Mouse (Mus musculus) MEL (cell line): ENCODE data around the gene RPS10-NUDT3. TPM values are rescaled to one million over a fixed set of nuclear protein-coding genes. Genes with fewer than 3 reads are reported as not detected.
A peak's percentile ranks its signal among the peaks of the same experiment; 100 is the strongest.

Experiments
- DNase-seq: peaks from one replicate; pipeline ENCODE4 v3.0.0; 2011; ENCODE audit warnings: low read depth, low spot score
- H3K27ac ChIP-seq: 2 replicates; pipeline ENCODE4 v1.5.1; 2012; ENCODE audit warnings: low read depth, mild to moderate bottlenecking, control low read depth, low read length, moderate library complexity; ENCODE audit not compliant: control insufficient read depth
- H3K27me3 ChIP-seq, 2 experiments: fragments of 150-350 bp in 1 of 2; sonication (generic) in 1 of 2; 2 replicates each; pipeline ENCODE4 v1.6.1; 2012; ENCODE audit warnings: low read length in 2 of 2, mild to moderate bottlenecking in 2 of 2, improper control_type of control experiment in 1 of 2, moderate library complexity in 1 of 2; ENCODE audit not compliant: insufficient read depth in 2 of 2, control insufficient read depth in 1 of 2
- H3K36me3 ChIP-seq, 2 experiments: 2 replicates each; pipeline ENCODE4 v1.6.1; 2012 to 2014; ENCODE audit warnings: low read length in 2 of 2, improper control_type of control experiment in 1 of 2, inconsistent platforms in 1 of 2, mild to moderate bottlenecking in 1 of 2; ENCODE audit not compliant: insufficient read depth in 2 of 2, control insufficient read depth in 1 of 2
- H3K4me1 ChIP-seq, 2 experiments: fragments of 150-350 bp in 1 of 2; sonication (generic) in 1 of 2; 2 replicates each; pipeline ENCODE4 v1.6.1; 2012; ENCODE audit warnings: low read length in 2 of 2, improper control_type of control experiment in 1 of 2, mild to moderate bottlenecking in 1 of 2; ENCODE audit not compliant: insufficient read depth in 2 of 2, control insufficient read depth in 1 of 2
- H3K4me3 ChIP-seq, 2 experiments: fragments of 150-350 bp in 1 of 2; sonication (generic) in 1 of 2; 2 replicates each; pipeline ENCODE4 v1.5.1; 2012; ENCODE audit warnings: low read depth in 2 of 2, low read length in 2 of 2, mild to moderate bottlenecking in 2 of 2, moderate library complexity in 2 of 2, control low read depth in 1 of 2, improper control_type of control experiment in 1 of 2; ENCODE audit not compliant: control insufficient read depth in 1 of 2, insufficient read depth in 1 of 2
- H3K79me2 ChIP-seq: 2 replicates; pipeline ENCODE4 v1.6.1; 2012; ENCODE audit warnings: mild to moderate bottlenecking, low read length, moderate library complexity; ENCODE audit not compliant: control insufficient read depth, poor library complexity, insufficient read depth
- H3K9ac ChIP-seq: 2 replicates; pipeline ENCODE4 v1.6.1; 2012; ENCODE audit warnings: low read depth, mild to moderate bottlenecking, control low read depth, low read length, moderate library complexity; ENCODE audit not compliant: control insufficient read depth, poor library complexity, severe bottlenecking
- H3K9me3 ChIP-seq: fragments of 150-350 bp; sonication (generic); replicated peaks from 2 replicates; pipeline ENCODE4 v1.6.1; 2012; ENCODE audit warnings: mild to moderate bottlenecking, low read length, improper control_type of control experiment, moderate library complexity; ENCODE audit not compliant: insufficient read depth
- CHD2 ChIP-seq: IDR thresholded peaks from 2 replicates; pipeline ENCODE4 v1.6.1; 2011; ENCODE audit warnings: low read length, improper control_type of control experiment
- CTCF ChIP-seq, 3 experiments: IDR thresholded peaks in 2 of 3; conservative IDR thresholded peaks in 1 of 3; 2 replicates each; pipeline ENCODE4 v1.5.1; 2011 to 2012; ENCODE audit warnings: low read length in 3 of 3, low read depth in 2 of 3, mild to moderate bottlenecking in 2 of 3, improper control_type of control experiment in 1 of 3, inconsistent platforms in 1 of 3, mixed read lengths in 1 of 3, moderate library complexity in 1 of 3; ENCODE audit not compliant: control insufficient read depth in 1 of 3, insufficient read depth in 1 of 3, poor library complexity in 1 of 3, severe bottlenecking in 1 of 3
- E2F4 ChIP-seq: IDR thresholded peaks from 2 replicates; pipeline ENCODE4 v1.6.1; 2011; ENCODE audit warnings: low read depth, low read length, improper control_type of control experiment, borderline replicate concordance
- ELF1 ChIP-seq: IDR thresholded peaks from 2 replicates; pipeline ENCODE4 v1.6.1; 2014; ENCODE audit warnings: low read depth, mild to moderate bottlenecking, inconsistent platforms, low read length, improper control_type of control experiment, moderate library complexity
- EP300 ChIP-seq, 2 experiments: IDR thresholded peaks; 2 replicates each; pipeline ENCODE4 v1.6.1; 2011; ENCODE audit warnings: improper control_type of control experiment in 2 of 2, low read length in 2 of 2, low read depth in 1 of 2, mild to moderate bottlenecking in 1 of 2
- ETS1 ChIP-seq: IDR thresholded peaks from 2 replicates; pipeline ENCODE4 v1.6.1; 2012; ENCODE audit warnings: low read depth, mild to moderate bottlenecking, inconsistent platforms, low read length, improper control_type of control experiment, moderate library complexity
- GATA1 ChIP-seq: IDR thresholded peaks from 2 replicates; pipeline ENCODE4 v1.6.1; 2011; ENCODE audit warnings: low read depth, low read length, improper control_type of control experiment
- HCFC1 ChIP-seq: IDR thresholded peaks from 2 replicates; pipeline ENCODE4 v1.6.1; 2012; ENCODE audit warnings: low read depth, mild to moderate bottlenecking, inconsistent platforms, low read length, improper control_type of control experiment, moderate library complexity
- JUND ChIP-seq: IDR thresholded peaks from 2 replicates; pipeline ENCODE4 v1.6.1; 2011; ENCODE audit warnings: low read depth, mild to moderate bottlenecking, improper control_type of control experiment, low read length
- KAT2A ChIP-seq: conservative IDR thresholded peaks from 2 replicates; pipeline ENCODE4 v1.6.1; 2012; ENCODE audit warnings: low read depth, low read length, improper control_type of control experiment, inconsistent platforms
- MAX ChIP-seq: IDR thresholded peaks from 2 replicates; pipeline ENCODE4 v1.6.1; 2011; ENCODE audit warnings: low read length, improper control_type of control experiment
- MAZ ChIP-seq: IDR thresholded peaks from 2 replicates; pipeline ENCODE4 v1.6.1; 2012; ENCODE audit warnings: low read depth, mild to moderate bottlenecking, inconsistent platforms, low read length, improper control_type of control experiment
- MXI1 ChIP-seq: IDR thresholded peaks from 2 replicates; pipeline ENCODE4 v1.6.1; 2011; ENCODE audit warnings: mild to moderate bottlenecking, low read depth, low read length, improper control_type of control experiment
- MYC ChIP-seq: IDR thresholded peaks from 2 replicates; pipeline ENCODE4 v1.6.1; 2011; ENCODE audit warnings: low read depth, mild to moderate bottlenecking, low read length, improper control_type of control experiment, moderate library complexity
- NELFE ChIP-seq: IDR thresholded peaks from 2 replicates; pipeline ENCODE4 v1.6.1; 2011; ENCODE audit warnings: low read depth, low read length, improper control_type of control experiment
- NRF1 ChIP-seq: IDR thresholded peaks from 2 replicates; pipeline ENCODE4 v1.6.1; 2014; ENCODE audit warnings: low read depth, mild to moderate bottlenecking, inconsistent platforms, low read length, improper control_type of control experiment, moderate library complexity; ENCODE audit not compliant: poor library complexity, insufficient read depth, severe bottlenecking
- POLR2A ChIP-seq, 2 experiments: IDR thresholded peaks; 2 replicates each; pipeline ENCODE4 v1.6.1; 2011 to 2012; ENCODE audit warnings: low read length in 2 of 2, mild to moderate bottlenecking in 2 of 2, control low read depth in 1 of 2, improper control_type of control experiment in 1 of 2, low read depth in 1 of 2, moderate library complexity in 1 of 2; ENCODE audit not compliant: control insufficient read depth in 1 of 2, insufficient read depth in 1 of 2, poor library complexity in 1 of 2
- POLR2AphosphoS2 ChIP-seq: IDR thresholded peaks from 2 replicates; pipeline ENCODE4 v1.6.1; 2011; ENCODE audit warnings: low read length, improper control_type of control experiment
- RCOR1 ChIP-seq: IDR thresholded peaks from 2 replicates; pipeline ENCODE4 v1.6.1; 2012; ENCODE audit warnings: low read depth, mild to moderate bottlenecking, inconsistent platforms, low read length, improper control_type of control experiment
- SIN3A ChIP-seq: IDR thresholded peaks from 2 replicates; pipeline ENCODE4 v1.6.1; 2012; ENCODE audit warnings: low read length, improper control_type of control experiment, inconsistent platforms
- SMC3 ChIP-seq: IDR thresholded peaks from 2 replicates; pipeline ENCODE4 v1.6.1; 2011; ENCODE audit warnings: low read depth, low read length, improper control_type of control experiment
- TBP ChIP-seq: IDR thresholded peaks from 2 replicates; pipeline ENCODE4 v1.8.0; 2011; ENCODE audit warnings: low read depth, low read length, improper control_type of control experiment
- TCF12 ChIP-seq: IDR thresholded peaks from 2 replicates; pipeline ENCODE4 v1.6.1; 2014; ENCODE audit warnings: low read depth, mild to moderate bottlenecking, inconsistent platforms, low read length, improper control_type of control experiment, moderate library complexity
- UBTF ChIP-seq: IDR thresholded peaks from 2 replicates; pipeline ENCODE4 v1.6.1; 2012; ENCODE audit warnings: low read depth, mild to moderate bottlenecking, inconsistent platforms, low read length, improper control_type of control experiment, moderate library complexity, borderline replicate concordance; ENCODE audit not compliant: insufficient read depth
- USF1 ChIP-seq: IDR thresholded peaks from 2 replicates; pipeline ENCODE4 v1.6.1; 2014; ENCODE audit warnings: low read depth, mild to moderate bottlenecking, inconsistent platforms, low read length, improper control_type of control experiment, moderate library complexity
- USF2 ChIP-seq, 2 experiments: IDR thresholded peaks; 2 replicates each; pipeline ENCODE4 v1.6.1; 2011 to 2012; ENCODE audit warnings: improper control_type of control experiment in 2 of 2, low read length in 2 of 2, borderline replicate concordance in 1 of 2, inconsistent platforms in 1 of 2, low read depth in 1 of 2, mild to moderate bottlenecking in 1 of 2; ENCODE audit not compliant: insufficient read depth in 1 of 2
- ZC3H11A ChIP-seq: IDR thresholded peaks from 2 replicates; pipeline ENCODE4 v1.6.1; 2012; ENCODE audit warnings: low read depth, mild to moderate bottlenecking, inconsistent platforms, low read length, improper control_type of control experiment
- ZMIZ1 ChIP-seq: IDR thresholded peaks from 2 replicates; pipeline ENCODE4 v1.6.1; 2012; ENCODE audit warnings: low read depth, mild to moderate bottlenecking, inconsistent platforms, low read length, improper control_type of control experiment, moderate library complexity
- polyA plus RNA-seq, 2 experiments: library from polyadenylated mRNA; stranded (reverse) in 1 of 2; unstranded in 1 of 2; fragments of >175 nt in 1 of 2; fragments of >200 nt in 1 of 2; gene quantifications; 2 replicates each; pipeline versions ENCODE4 v1.2.1 to v1.2.4; 2012; ENCODE audit warnings: low replicate concordance in 2 of 2, low read depth in 1 of 2; ENCODE audit not compliant: insufficient read length in 2 of 2, insufficient read depth in 1 of 2, missing spikeins in 1 of 2
- total RNA-seq: library from RNA; depleted of rRNA; stranded (reverse); fragments of 300-350 nt; gene quantifications from 2 replicates; pipeline ENCODE4 v1.2.3, GENCODE M21; 2012; rRNA removed

The RPS10-NUDT3 gene
- total RNA-seq (not detected in 2 replicates), polyA plus RNA-seq (10 to 100 TPM in 1 of 2 experiments, not detected in 1; 37.3 TPM)

DNA sequence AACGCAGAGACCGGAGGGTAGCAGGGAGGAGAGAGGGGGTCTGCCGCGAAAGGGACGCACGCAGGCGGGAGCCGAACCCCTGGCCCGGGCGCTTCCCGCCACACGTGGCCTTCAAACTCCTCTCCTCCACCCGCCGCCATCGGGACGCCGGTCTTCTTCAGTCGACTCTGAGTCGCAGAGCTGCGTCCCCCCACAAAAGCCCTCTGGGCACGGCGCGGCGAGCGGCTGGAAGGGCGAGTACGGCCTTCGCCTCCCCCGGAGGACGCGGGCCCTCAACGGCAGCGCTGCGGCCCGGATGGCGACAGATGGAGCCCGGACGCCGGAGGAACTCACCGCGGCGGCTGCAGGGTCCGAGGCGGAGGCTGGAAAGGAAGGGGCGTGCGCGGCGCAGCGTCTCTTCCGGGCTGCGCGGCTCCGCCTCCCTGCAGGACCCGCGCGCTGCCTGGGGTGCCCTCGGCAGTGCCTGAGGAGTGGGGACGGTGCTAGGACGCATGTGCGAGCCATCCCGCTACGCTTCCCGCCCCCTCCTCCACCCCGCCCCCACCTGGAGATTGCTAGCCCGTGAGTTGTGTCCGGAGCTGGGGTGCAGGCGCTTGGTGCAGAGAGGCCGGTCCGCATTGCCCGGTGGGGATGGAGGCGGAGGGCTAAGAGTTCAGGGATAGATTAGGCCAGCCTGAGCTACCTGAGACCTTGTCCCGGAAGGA is at the start of gene RPS10-NUDT3:
RPS10-NUDT3 (minus strand) TSS at position 352 of the 704 bp plus-strand sequence.
- peak; percentile 94 for DNase-seq
- Histone ChIP-seq H3K4me1 (peaks cover 0 to 5% of the 10 kb centered on the region in 2 experiments; a peak in 1 of 4 replicates), H3K79me2 (peaks cover 40% of the 10 kb centered on the region)

DNA sequence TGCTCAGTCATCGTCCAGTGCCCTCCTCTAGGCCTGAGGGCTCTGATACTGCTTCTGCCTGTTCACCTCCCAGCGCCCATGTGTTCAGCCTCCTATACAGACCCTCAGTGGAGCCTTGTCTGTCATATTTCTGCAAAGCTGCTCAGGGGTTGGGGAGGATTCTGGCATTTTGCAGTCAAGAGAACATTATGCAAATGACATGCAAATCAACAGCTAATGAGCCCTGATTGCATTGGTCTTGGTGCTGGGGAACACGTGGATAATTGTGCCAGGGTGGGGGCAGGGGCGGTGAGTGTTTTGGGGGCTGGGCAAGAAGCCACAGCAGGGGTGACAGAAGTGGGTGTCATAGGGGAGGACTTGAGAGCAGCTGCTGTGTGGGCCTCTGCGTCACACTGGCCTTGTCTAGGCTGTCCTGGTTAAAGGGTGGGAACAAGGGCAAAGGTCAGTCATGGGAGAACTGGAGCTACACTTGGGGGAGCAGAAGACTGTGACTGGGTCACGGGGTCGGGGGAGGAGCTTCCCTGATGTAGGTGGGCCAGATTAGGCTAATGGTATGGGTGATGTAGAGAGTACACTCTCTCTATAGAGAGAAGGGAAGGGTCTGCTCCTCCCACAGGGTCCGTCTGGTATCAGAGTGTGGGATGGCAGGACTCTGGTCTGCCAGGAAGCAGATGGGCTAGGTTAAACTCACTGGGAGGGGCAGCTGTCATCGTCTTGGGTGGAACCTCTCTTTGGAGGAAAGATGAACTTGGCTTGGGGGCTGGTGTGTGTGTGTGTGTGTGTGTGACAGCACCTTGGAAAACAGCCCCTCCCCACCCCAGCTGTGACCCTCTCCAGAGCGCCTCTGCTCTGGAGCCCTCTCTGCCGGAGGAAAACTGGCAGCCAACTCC is 44.1 kb upstream of the RPS10-NUDT3 start:
- Histone ChIP-seq H3K4me3 (no peak overlapping the region), H3K9me3 (no peaks in the 10 kb centered on the region), H3K27me3 (no peaks in the 10 kb centered on the region), H3K79me2 (no peaks in the 10 kb centered on the region), H3K4me1 (no peaks in the 10 kb centered on the region), H3K36me3 (no peaks in the 10 kb centered on the region), H3K9ac (no peak overlapping the region), H3K27ac (no peak overlapping the region)
- TF ChIP-seq RCOR1, result no peak
- no peak for TF ChIP-seq ZC3H11A
- TF ChIP-seq EP300 (IDR thresholded peaks at IDR 0.05; ENCODE audit: low read depth in 1 of 2, low read length in 2 of 2), result no peak
- TF ChIP-seq USF1, result 0 out of 2 replicates have a peak, but pooled peaks have one; percentile 8
- DNase-seq, result no peak

More for the DNA sequence above, at the start of gene RPS10-NUDT3:
- H3K27ac ChIP-seq, result peak within 1 kb of the TSS; percentile 71
- H3K27me3 ChIP-seq, result no peaks in the 10 kb centered on the region
- H3K9ac ChIP-seq, result peak within 1 kb of the TSS; percentile 83
- H3K4me3 ChIP-seq, result peak within 1 kb of the TSS; percentile 73 to 76
- no peaks in the 10 kb centered on the region for H3K9me3 ChIP-seq
- TF ChIP-seq USF2 (IDR thresholded peaks at IDR 0.05; ENCODE audit: borderline replicate concordance in 1 of 2, insufficient read depth in 1 of 2, low read depth in 1 of 2, low read length in 2 of 2) (no peak), ZC3H11A (no peak), POLR2AphosphoS2 (peak; percentile 94), UBTF (0 out of 2 replicates have a peak, but pooled peaks have one; percentile 76), E2F4 (no peak; the same call in 1 of the 2 replicates), POLR2A (IDR thresholded peaks at IDR 0.05; ENCODE audit: control insufficient read depth in 1 of 2, insufficient read depth in 1 of 2, low read depth in 1 of 2, low read length in 2 of 2, poor library complexity in 1 of 2) (peak; percentile 84 to 90), GATA1 (no peak), MAZ (peak; percentile 62), CTCF (IDR thresholded peaks at IDR 0.05 in 2 of 3, conservative IDR thresholded peaks at IDR 0.05 in 1 of 3; ENCODE audit: control insufficient read depth in 1 of 3, insufficient read depth in 1 of 3, low read depth in 2 of 3, low read length in 3 of 3, poor library complexity in 1 of 3, severe bottlenecking in 1 of 3) (0 out of 6 replicates have a peak, but pooled peaks of 1 of the 3 experiments have one; percentile 0), KAT2A (peak; percentile 70), SMC3 (no peak), RCOR1 (0 out of 2 replicates have a peak, but pooled peaks have one; percentile 25), JUND (no peak), TBP (peak; percentile 90), CHD2 (no peak), MAX (peak; percentile 85), NELFE (peak; percentile 97), EP300 (IDR thresholded peaks at IDR 0.05; ENCODE audit: low read depth in 1 of 2, low read length in 2 of 2) (peak in 1 of 2 experiments; percentile 31; a peak in 1 of 4 replicates), ETS1 (0 out of 2 replicates have a peak, but pooled peaks have one; percentile 9), ZMIZ1 (peak; percentile 92), HCFC1 (peak; percentile 91), TCF12 (peak; percentile 85), NRF1 (peak; percentile 86), MXI1 (peak; percentile 81), MYC (peak; percentile 96), SIN3A (peak; percentile 87), ELF1 (peak; percentile 92)
- H3K36me3 ChIP-seq, result peaks cover 11 to 13% of the 10 kb centered on the region in 2 experiments
